8 mouse cellular contexts compared by ENCODE assay signal in genomic region chr12:59060322-59060721, GRCm38 (mm10). TPM values are rescaled to one million over a fixed set of nuclear protein-coding genes. Genes with fewer than 3 reads are reported as not detected.
A peak's percentile ranks its signal among the peaks of the same experiment; 100 is the strongest.
DNase-seq lines count a peak whose midpoint lies in the region; ATAC-seq and TF ChIP-seq lines count a peak whose summit lies in the region.

No protein-coding gene starts in this region.

- ATAC-seq in heart, embryonic 11.5 days (replicated peaks; ENCODE audit: insufficient number of reproducible peaks, low FRiP score, low TSS enrichment): no peak
- ATAC-seq in forebrain, embryonic 15.5 days (replicated peaks): no peak
- no peak for ATAC-seq in liver, embryonic 16.5 days (ENCODE audit: low read depth)
- no peak for ATAC-seq in granulocyte monocyte progenitor cell, adult 5-6 weeks (replicated peaks; ENCODE audit: poor library complexity, severe bottlenecking)

- H3K4me1 ChIP-seq in heart, embryonic 11.5 days (ENCODE audit: control insufficient read depth, insufficient read depth, low read length): peaks cover 4% of the 10 kb centered on the region
- peaks cover 38% of the 10 kb centered on the region for H3K4me1 ChIP-seq in E14TG2a.4 (replicated peaks; ENCODE audit: low read depth, low read length)
- H3K4me1 ChIP-seq in forebrain, embryonic 15.5 days: peaks cover 25% of the 10 kb centered on the region
- H3K4me1 ChIP-seq in liver, embryonic 16.5 days (ENCODE audit: control insufficient read depth, low read depth, low read length): peaks cover 15% of the 10 kb centered on the region

- no peaks in the 10 kb centered on the region for H3K27me3 ChIP-seq in heart, embryonic 11.5 days (ENCODE audit: control insufficient read depth, insufficient read depth, low read length)
- no peaks in the 10 kb centered on the region for H3K27me3 ChIP-seq in E14TG2a.4 (ENCODE audit: insufficient read depth, low read length)
- H3K27me3 ChIP-seq in forebrain, embryonic 15.5 days: no peaks in the 10 kb centered on the region
- no peaks in the 10 kb centered on the region for H3K27me3 ChIP-seq in liver, embryonic 16.5 days (ENCODE audit: control insufficient read depth, insufficient read depth, low read depth, low read length)

- TF ChIP-seq CTCF in E14TG2a.4 (conservative IDR thresholded peaks at IDR 0.05; ENCODE audit: low read length): no peak

- H3K36me3 ChIP-seq in heart, embryonic 11.5 days (ENCODE audit: control insufficient read depth, insufficient read depth, low read length): no peaks in the 10 kb centered on the region
- H3K36me3 ChIP-seq in E14TG2a.4 (ENCODE audit: insufficient read depth, low read length): peaks cover 37% of the 10 kb centered on the region
- H3K36me3 ChIP-seq in forebrain, embryonic 15.5 days: peaks cover 11% of the 10 kb centered on the region
- H3K36me3 ChIP-seq in liver, embryonic 16.5 days (ENCODE audit: control insufficient read depth, insufficient read depth): no peaks in the 10 kb centered on the region; the same call in 1 of the 2 replicates

- 60% methylated on average over 4 of the region's 4 CpGs for WGBS in heart, embryonic 11.5 days (ENCODE audit: insufficient replicate concordance)
- WGBS in forebrain, embryonic 15.5 days: 60% methylated on average over 4 of the region's 4 CpGs
- 43% methylated on average over 4 of the region's 4 CpGs for WGBS in liver, embryonic 16.5 days (ENCODE audit: insufficient replicate concordance)

- peak overlapping the region; percentile 89 for H3K4me3 ChIP-seq in heart, embryonic 11.5 days (ENCODE audit: low read depth, low read length)
- peak overlapping the region; percentile 91 for H3K4me3 ChIP-seq in E14TG2a.4 (replicated peaks; ENCODE audit: low read length)
- peak overlapping the region; percentile 79 for H3K4me3 ChIP-seq in forebrain, embryonic 15.5 days
- peak overlapping the region; percentile 97 for H3K4me3 ChIP-seq in liver, embryonic 16.5 days (ENCODE audit: low read depth, low read length)

- H3K4me2 ChIP-seq in heart, embryonic 11.5 days: peak overlapping the region; percentile 86
- peak overlapping the region; percentile 56 for H3K4me2 ChIP-seq in forebrain, embryonic 15.5 days (replicated peaks)
- H3K4me2 ChIP-seq in liver, embryonic 16.5 days (ENCODE audit: low read depth, low read length): peak overlapping the region; percentile 88

- peak overlapping the region; percentile 94 for H3K9ac ChIP-seq in heart, embryonic 11.5 days (ENCODE audit: low read depth, low read length)
- H3K9ac ChIP-seq in forebrain, embryonic 15.5 days (replicated peaks): peak overlapping the region; percentile 88
- peak overlapping the region; percentile 97 for H3K9ac ChIP-seq in liver, embryonic 16.5 days (ENCODE audit: low read depth, low read length)

- no peaks in the 10 kb centered on the region for H3K9me3 ChIP-seq in heart, embryonic 11.5 days (replicated peaks; ENCODE audit: control insufficient read depth, low read length)
- H3K9me3 ChIP-seq in E14TG2a.4 (ENCODE audit: low read length): no peaks in the 10 kb centered on the region
- no peaks in the 10 kb centered on the region for H3K9me3 ChIP-seq in forebrain, embryonic 15.5 days
- H3K9me3 ChIP-seq in liver, embryonic 16.5 days (replicated peaks; ENCODE audit: control insufficient read depth, low read length): no peaks in the 10 kb centered on the region

- no peak for DNase-seq in heart, adult 8-10 months (ENCODE audit: low spot score)
- no peak for DNase-seq in urinary bladder, adult 2 months (ENCODE audit: low spot score)
- DNase-seq in thymus, postnatal 4 days: no peak

- peak overlapping the region; percentile 95; the same call in 1 of the 2 replicates for H3K27ac ChIP-seq in heart, embryonic 11.5 days (ENCODE audit: low read depth, low read length)
- peak overlapping the region; percentile 95 for H3K27ac ChIP-seq in forebrain, embryonic 15.5 days (replicated peaks)
- H3K27ac ChIP-seq in liver, embryonic 16.5 days (ENCODE audit: low read length): peak overlapping the region; percentile 93

RNA-seq across cellular contexts. Expression of gene Trappc6b, which starts 0.9 kb away (rescaled TPM):
- polyA plus RNA-seq in heart, embryonic 11.5 days (2014; fragmentation: Nextera tagmentation; extraction: Ambion mirVana): 62.5 and 64.2 TPM in 2 replicates
- 10 to 100 TPM; 57.6 to 75.2 (median 68.7) TPM for total RNA-seq in heart, adult 8-10 months (2022)
- polyA plus RNA-seq in forebrain, embryonic 15.5 days (2015; fragmentation: Nextera tagmentation; extraction: Ambion mirVana): 150 and 159 TPM in 2 replicates
- polyA plus RNA-seq in liver, embryonic 16.5 days (2015; fragmentation: Nextera tagmentation; extraction: Ambion mirVana): 45.9 and 51.2 TPM in 2 replicates
- total RNA-seq in granulocyte monocyte progenitor cell, adult 5-6 weeks (2014; fragmentation: Nextera tagmentation): 25.7 and 58.6 TPM in 2 replicates
- 49.7 and 53.6 TPM in 2 replicates for total RNA-seq in granulocyte monocyte progenitor cell, adult 5-6 weeks (2017)
- polyA plus RNA-seq in urinary bladder, adult 2 months (2012; rRNA removed): 100 and 122 TPM in 2 replicates

RNA-seq across cellular contexts. Expression of gene Pnn, which starts 6.4 kb away (rescaled TPM):
- polyA plus RNA-seq in heart, embryonic 11.5 days (2014; fragmentation: Nextera tagmentation; extraction: Ambion mirVana): 68.5 and 74.1 TPM in 2 replicates
- total RNA-seq in heart, adult 8-10 months (2022): 10 to 100 TPM; 18.8 to 35.6 (median 25.9) TPM
- polyA plus RNA-seq in forebrain, embryonic 15.5 days (2015; fragmentation: Nextera tagmentation; extraction: Ambion mirVana): 82.1 and 85.9 TPM in 2 replicates
- 25.1 and 32.1 TPM in 2 replicates for polyA plus RNA-seq in liver, embryonic 16.5 days (2015; fragmentation: Nextera tagmentation; extraction: Ambion mirVana)
- 89.3 and 101 TPM in 2 replicates for total RNA-seq in granulocyte monocyte progenitor cell, adult 5-6 weeks (2014; fragmentation: Nextera tagmentation)
- total RNA-seq in granulocyte monocyte progenitor cell, adult 5-6 weeks (2017): 104 and 113 TPM in 2 replicates
- polyA plus RNA-seq in urinary bladder, adult 2 months (2012; rRNA removed): 52.1 and 60.8 TPM in 2 replicates

RNA-seq across cellular contexts. Expression of gene Mia2, which starts 35.3 kb away (rescaled TPM):
- polyA plus RNA-seq in heart, embryonic 11.5 days (2014; fragmentation: Nextera tagmentation; extraction: Ambion mirVana): 41.3 and 43.1 TPM in 2 replicates
- 100 to 1,000 TPM in 2 of 4 experiments, 10 to 100 TPM in 2; 93.4 to 113 (median 106) TPM for total RNA-seq in heart, adult 8-10 months (2022)
- 32.3 and 37.2 TPM in 2 replicates for polyA plus RNA-seq in forebrain, embryonic 15.5 days (2015; fragmentation: Nextera tagmentation; extraction: Ambion mirVana)
- polyA plus RNA-seq in liver, embryonic 16.5 days (2015; fragmentation: Nextera tagmentation; extraction: Ambion mirVana): 53.3 and 56.2 TPM in 2 replicates
- total RNA-seq in granulocyte monocyte progenitor cell, adult 5-6 weeks (2014; fragmentation: Nextera tagmentation): 86.2 and 124 TPM in 2 replicates
- 119 and 151 TPM in 2 replicates for total RNA-seq in granulocyte monocyte progenitor cell, adult 5-6 weeks (2017)
- polyA plus RNA-seq in urinary bladder, adult 2 months (2012; rRNA removed): 58.4 and 62.9 TPM in 2 replicates

RNA-seq across cellular contexts. Expression of gene Gemin2, which starts 47.1 kb away (rescaled TPM):
- polyA plus RNA-seq in heart, embryonic 11.5 days (2014; fragmentation: Nextera tagmentation; extraction: Ambion mirVana): 23.2 and 25.4 TPM in 2 replicates
- 1 to 10 TPM; 4.3 to 6.2 (median 5.3) TPM for total RNA-seq in heart, adult 8-10 months (2022)
- 15.7 TPM in 2 replicates for polyA plus RNA-seq in forebrain, embryonic 15.5 days (2015; fragmentation: Nextera tagmentation; extraction: Ambion mirVana)
- 15.7 and 18.9 TPM in 2 replicates for polyA plus RNA-seq in liver, embryonic 16.5 days (2015; fragmentation: Nextera tagmentation; extraction: Ambion mirVana)
- total RNA-seq in granulocyte monocyte progenitor cell, adult 5-6 weeks (2014; fragmentation: Nextera tagmentation): 23.0 and 23.4 TPM in 2 replicates
- total RNA-seq in granulocyte monocyte progenitor cell, adult 5-6 weeks (2017): 14.0 and 22.3 TPM in 2 replicates
- 7.7 and 8.5 TPM in 2 replicates for polyA plus RNA-seq in urinary bladder, adult 2 months (2012; rRNA removed)

RNA-seq across cellular contexts. Expression of gene Sec23a, which starts 48.5 kb away (rescaled TPM):
- 77.8 and 103 TPM in 2 replicates for polyA plus RNA-seq in heart, embryonic 11.5 days (2014; fragmentation: Nextera tagmentation; extraction: Ambion mirVana)
- 10 to 100 TPM; 42.2 to 47.9 (median 45.9) TPM for total RNA-seq in heart, adult 8-10 months (2022)
- 99.4 and 102 TPM in 2 replicates for polyA plus RNA-seq in forebrain, embryonic 15.5 days (2015; fragmentation: Nextera tagmentation; extraction: Ambion mirVana)
- polyA plus RNA-seq in liver, embryonic 16.5 days (2015; fragmentation: Nextera tagmentation; extraction: Ambion mirVana): 28.6 and 29.5 TPM in 2 replicates
- 12.5 and 14.4 TPM in 2 replicates for total RNA-seq in granulocyte monocyte progenitor cell, adult 5-6 weeks (2014; fragmentation: Nextera tagmentation)
- total RNA-seq in granulocyte monocyte progenitor cell, adult 5-6 weeks (2017): 20.9 and 23.7 TPM in 2 replicates
- 38.8 and 41.9 TPM in 2 replicates for polyA plus RNA-seq in urinary bladder, adult 2 months (2012; rRNA removed)
